Mouse (Mus musculus) hindbrain, embryonic 15.5 days (tissue): Measurements from ENCODE around the gene Sema4a. TPM values are rescaled to one million over a fixed set of nuclear protein-coding genes. Genes with fewer than 3 reads are reported as not detected.

ENCODE experiments used
- ATAC-seq: fragments of 200-750 bp; cut with Nextera tagmentation; 2 replicates; pipeline ENCODE4 v1.8.0; 2017; ENCODE audit warnings: low read depth, moderate number of reproducible peaks, moderate TSS enrichment; ENCODE audit not compliant: low FRiP score
- H3K27ac ChIP-seq: fragments of 300-500 bp; sonication (generic); replicated peaks from 2 replicates; pipeline ENCODE4 v1.5.1; 2015; ENCODE audit warnings: mild to moderate bottlenecking, inconsistent platforms
- H3K27me3 ChIP-seq: fragments of 300-500 bp; sonication (generic); 2 replicates; pipeline ENCODE4 v1.6.1; 2015; ENCODE audit warnings: control low read depth, inconsistent platforms
- H3K36me3 ChIP-seq: fragments of 300-500 bp; sonication (generic); 2 replicates; pipeline ENCODE4 v1.6.1; 2015; ENCODE audit warnings: control low read depth, inconsistent platforms
- H3K4me1 ChIP-seq: fragments of 300-500 bp; sonication (generic); replicated peaks from 2 replicates; pipeline ENCODE4 v1.6.1; 2015; ENCODE audit warnings: control low read depth, inconsistent platforms
- H3K4me2 ChIP-seq: fragments of 300-500 bp; sonication (generic); 2 replicates; pipeline ENCODE4 v1.6.1; 2015; ENCODE audit warnings: moderate library complexity, mild to moderate bottlenecking, inconsistent platforms
- H3K4me3 ChIP-seq: fragments of 300-500 bp; sonication (generic); 2 replicates; pipeline ENCODE4 v1.5.1; 2015; ENCODE audit warnings: mild to moderate bottlenecking, inconsistent platforms
- H3K9ac ChIP-seq: fragments of 300-500 bp; sonication (generic); 2 replicates; pipeline ENCODE4 v1.6.1; 2015; ENCODE audit warnings: inconsistent platforms
- H3K9me3 ChIP-seq: fragments of 300-500 bp; sonication (generic); 2 replicates; pipeline ENCODE4 v1.6.1; 2016; ENCODE audit warnings: control low read depth, inconsistent platforms
- WGBS: fragments of 180-500 bp; shearing (Covaris S2); methylation state at CpG from one replicate; pipeline ENCODE4 v1.1.7; 2015; 5-methylcytosine and 5-hydroxymethylcytosine counted together
- polyA plus RNA-seq: library from polyadenylated mRNA; unstranded; fragments of >200 nt; fragmentation: Nextera tagmentation; extraction: Ambion mirVana; gene quantifications from 2 replicates; pipeline ENCODE4 v1.2.1, GENCODE M21; 2015

Sema4a gene
- polyA plus RNA-seq, 1 experiment from 2014 or later = 30.4 TPM

GRCm38 (mm10) chr3:88500655-88501365 lies 39.8 kb upstream of the Sema4a start:
- no peak for ATAC-seq
- 40% methylated on average over 4 of the region's 4 CpGs for WGBS

GRCm38 (mm10) chr3:88500087-88500486 lies 39.1 kb upstream of the Sema4a start:
- WGBS = 79% methylated on average over 7 of the region's 7 CpGs
- Histone ChIP-seq H3K27ac (no peak overlapping the region), H3K4me3 (no peak overlapping the region), H3K4me2 (no peak overlapping the region), H3K36me3 (no peaks in the 10 kb centered on the region), H3K9me3 (no peaks in the 10 kb centered on the region), H3K9ac (no peak overlapping the region), H3K4me1 (peaks cover 35% of the 10 kb centered on the region), H3K27me3 (no peaks in the 10 kb centered on the region)
- ATAC-seq = no peak

More at GRCm38 (mm10) chr3:88500655-88501365, 39.8 kb upstream of the Sema4a start:
- Histone ChIP-seq H3K4me1 (peaks cover 31% of the 10 kb centered on the region), H3K4me2 (0 out of 2 replicates have a peak overlapping the region, but pooled peaks have one; percentile 98), H3K4me3 (0 out of 2 replicates have a peak overlapping the region, but pooled peaks have one; percentile 95), H3K27me3 (no peaks in the 10 kb centered on the region), H3K9me3 (no peaks in the 10 kb centered on the region), H3K9ac (no peak overlapping the region), H3K36me3 (no peaks in the 10 kb centered on the region), H3K27ac (no peak overlapping the region)

- 63% methylated on average over 4 of the region's 4 CpGs for WGBS
- no peak for ATAC-seq
- H3K4me2 ChIP-seq = no peak overlapping the region
- H3K4me3 ChIP-seq = no peak overlapping the region
- no peak overlapping the region for H3K27ac ChIP-seq
- H3K4me1 ChIP-seq = peaks cover 35% of the 10 kb centered on the region
- H3K9me3 ChIP-seq = no peaks in the 10 kb centered on the region
- no peak overlapping the region for H3K9ac ChIP-seq
- no peaks in the 10 kb centered on the region for H3K27me3 ChIP-seq
- no peaks in the 10 kb centered on the region for H3K36me3 ChIP-seq
These were observed 38.6 kb upstream of the Sema4a start for GRCm38 (mm10) chr3:88499580-88499979.

GRCm38 (mm10) chr3:88495741-88496415 lies 34.9 kb upstream of the Sema4a start:
- Histone ChIP-seq H3K27me3 (no peaks in the 10 kb centered on the region), H3K4me1 (peaks cover 21% of the 10 kb centered on the region), H3K36me3 (no peaks in the 10 kb centered on the region), H3K4me3 (no peak overlapping the region), H3K9me3 (no peaks in the 10 kb centered on the region), H3K27ac (no peak overlapping the region), H3K4me2 (no peak overlapping the region), H3K9ac (no peak overlapping the region)
- WGBS = 82% methylated on average over 10 of the region's 10 CpGs
- no peak for ATAC-seq

GRCm38 (mm10) chr3:88494836-88495628 lies 34.0 kb upstream of the Sema4a start:
- 63% methylated on average over 9 of the region's 9 CpGs for WGBS
- no peaks in the 10 kb centered on the region for H3K9me3 ChIP-seq
- ATAC-seq = no peak
- H3K27me3 ChIP-seq = no peaks in the 10 kb centered on the region
- H3K36me3 ChIP-seq = no peaks in the 10 kb centered on the region
- H3K4me3 ChIP-seq = no peak overlapping the region
- peaks cover 18% of the 10 kb centered on the region for H3K4me1 ChIP-seq
- H3K27ac ChIP-seq = 0 out of 2 replicates have a peak overlapping the region, but pooled peaks have one; percentile 0
- no peak overlapping the region for H3K4me2 ChIP-seq
- H3K9ac ChIP-seq = no peak overlapping the region

GRCm38 (mm10) chr3:88493706-88494582 lies 33.0 kb upstream of the Sema4a start:
- no peak overlapping the region for H3K4me3 ChIP-seq
- peak overlapping the region; percentile 57 for H3K4me2 ChIP-seq
- H3K27ac ChIP-seq = no peak overlapping the region
- WGBS = 82% methylated on average over 11 of the region's 11 CpGs
- no peaks in the 10 kb centered on the region for H3K36me3 ChIP-seq
- H3K9me3 ChIP-seq = no peaks in the 10 kb centered on the region
- no peak for ATAC-seq
- H3K9ac ChIP-seq = no peak overlapping the region
- H3K27me3 ChIP-seq = no peaks in the 10 kb centered on the region
- H3K4me1 ChIP-seq = peaks cover 18% of the 10 kb centered on the region

GRCm38 (mm10) chr3:88487396-88487795 lies 26.4 kb upstream of the Sema4a start:
- Histone ChIP-seq H3K4me2 (no peak overlapping the region), H3K27me3 (peaks cover 50% of the 10 kb centered on the region), H3K9ac (no peak overlapping the region), H3K9me3 (no peaks in the 10 kb centered on the region), H3K4me3 (no peak overlapping the region), H3K36me3 (peaks cover 24% of the 10 kb centered on the region), H3K4me1 (peaks cover 2% of the 10 kb centered on the region), H3K27ac (no peak overlapping the region)
- WGBS = 78% methylated on average over 1 of the region's 1 CpGs
- no peak for ATAC-seq

GRCm38 (mm10) chr3:88486887-88487286 lies 25.9 kb upstream of the Sema4a start:
- Histone ChIP-seq H3K9me3 (no peaks in the 10 kb centered on the region), H3K36me3 (peaks cover 24% of the 10 kb centered on the region), H3K4me3 (no peak overlapping the region), H3K4me2 (no peak overlapping the region), H3K4me1 (no peaks in the 10 kb centered on the region; the same call in 1 of the 2 replicates), H3K27ac (no peak overlapping the region), H3K27me3 (peaks cover 50% of the 10 kb centered on the region), H3K9ac (no peak overlapping the region)
- no peak for ATAC-seq
- 76% methylated on average over 4 of the region's 4 CpGs for WGBS

GRCm38 (mm10) chr3:88486043-88486442 lies 25.1 kb upstream of the Sema4a start:
- H3K27ac ChIP-seq = no peak overlapping the region
- H3K4me3 ChIP-seq = no peak overlapping the region
- no peaks in the 10 kb centered on the region; the same call in 1 of the 2 replicates for H3K4me1 ChIP-seq
- peaks cover 24% of the 10 kb centered on the region for H3K36me3 ChIP-seq
- H3K9me3 ChIP-seq = no peaks in the 10 kb centered on the region
- H3K4me2 ChIP-seq = no peak overlapping the region
- ATAC-seq = no peak
- peaks cover 50% of the 10 kb centered on the region for H3K27me3 ChIP-seq
- H3K9ac ChIP-seq = no peak overlapping the region
- WGBS = 70% methylated on average over 5 of the region's 5 CpGs

- H3K27ac ChIP-seq = no peak overlapping the region
- peak overlapping the region; percentile 26 for H3K4me2 ChIP-seq
- H3K36me3 ChIP-seq = peaks cover 24% of the 10 kb centered on the region
- 20% methylated on average over 39 of the region's 39 CpGs for WGBS
- H3K9me3 ChIP-seq = no peaks in the 10 kb centered on the region
- no peak for ATAC-seq
- H3K27me3 ChIP-seq = peaks cover 50% of the 10 kb centered on the region
- H3K4me3 ChIP-seq = no peak overlapping the region
- H3K9ac ChIP-seq = no peak overlapping the region
- no peaks in the 10 kb centered on the region; the same call in 1 of the 2 replicates for H3K4me1 ChIP-seq
These were observed 23.8 kb upstream of the Sema4a start for GRCm38 (mm10) chr3:88484597-88485316.

- Histone ChIP-seq H3K9ac (no peak overlapping the region), H3K27ac (no peak overlapping the region), H3K9me3 (no peaks in the 10 kb centered on the region), H3K27me3 (peaks cover 50% of the 10 kb centered on the region), H3K4me2 (no peak overlapping the region), H3K4me1 (no peaks in the 10 kb centered on the region; the same call in 1 of the 2 replicates), H3K4me3 (no peak overlapping the region), H3K36me3 (peaks cover 24% of the 10 kb centered on the region)
- WGBS = 5% methylated on average over 5 of the region's 5 CpGs
- peak; percentile 49 for ATAC-seq
These were observed 22.6 kb upstream of the Sema4a start for GRCm38 (mm10) chr3:88483621-88484020.
